Mouse (Mus musculus): ENCODE data around the gene Trim61. TPM values are rescaled to one million over a fixed set of nuclear protein-coding genes. Genes with fewer than 3 reads are reported as not detected.

Trim61 gene
- total RNA-seq (2023), result not detected in 4 replicates

GRCm38 (mm10) chr8:65018423-65018822 is at the start of gene Trim61, which contains the start of gene Trim60:
TSS of gene Trim61 (minus strand) at chr8:65018523.
TSS of gene Trim60 (minus strand) at chr8:65018584.

GRCm38 (mm10) chr8:65037117-65037533 is 18.8 kb upstream of the Trim61 start, which contains the start of gene Apela:
TSS of gene Apela (minus strand) at chr8:65037336.

GRCm38 (mm10) chr8:64987731-64988130 is 30.6 kb downstream of the Trim61 start, which contains the start of gene Trim75:
TSS of gene Trim75 (minus strand) at chr8:64987831.

Other genes starting within 250 kb of the Trim61 start
- 19.5 to 29.2 TPM (median 23.3 TPM) in 4 replicates for gene Klhl2, start 168.5 kb downstream of the Trim61 start, total RNA-seq (2023)
- 44.5 to 54.5 TPM (median 45.5 TPM) in 4 replicates for gene Tmem192, start 71.3 kb downstream of the Trim61 start, total RNA-seq (2023)
- not detected in 4 replicates for gene Trim75, start 30.7 kb downstream of the Trim61 start, total RNA-seq (2023)
- gene Trim60, start 61 bp upstream of the Trim61 start, total RNA-seq (2023), result not detected in 4 replicates
- gene Apela, start 18.8 kb upstream of the Trim61 start, total RNA-seq (2023), result not detected in 4 replicates
- not detected in 4 replicates for gene Gm10663, start 56.5 kb upstream of the Trim61 start, total RNA-seq (2023)
- gene BC030870, start 111.0 kb upstream of the Trim61 start, total RNA-seq (2023), result not detected in 4 replicates

Measured in B cell, adult 62 days (primary cell).